Mouse (Mus musculus): ENCODE data around the gene Islr. TPM values are rescaled to one million over a fixed set of nuclear protein-coding genes. Genes with fewer than 3 reads are reported as not detected.

Islr gene
- total and polyA plus RNA-seq, 3 experiments, result not detected

DNA sequence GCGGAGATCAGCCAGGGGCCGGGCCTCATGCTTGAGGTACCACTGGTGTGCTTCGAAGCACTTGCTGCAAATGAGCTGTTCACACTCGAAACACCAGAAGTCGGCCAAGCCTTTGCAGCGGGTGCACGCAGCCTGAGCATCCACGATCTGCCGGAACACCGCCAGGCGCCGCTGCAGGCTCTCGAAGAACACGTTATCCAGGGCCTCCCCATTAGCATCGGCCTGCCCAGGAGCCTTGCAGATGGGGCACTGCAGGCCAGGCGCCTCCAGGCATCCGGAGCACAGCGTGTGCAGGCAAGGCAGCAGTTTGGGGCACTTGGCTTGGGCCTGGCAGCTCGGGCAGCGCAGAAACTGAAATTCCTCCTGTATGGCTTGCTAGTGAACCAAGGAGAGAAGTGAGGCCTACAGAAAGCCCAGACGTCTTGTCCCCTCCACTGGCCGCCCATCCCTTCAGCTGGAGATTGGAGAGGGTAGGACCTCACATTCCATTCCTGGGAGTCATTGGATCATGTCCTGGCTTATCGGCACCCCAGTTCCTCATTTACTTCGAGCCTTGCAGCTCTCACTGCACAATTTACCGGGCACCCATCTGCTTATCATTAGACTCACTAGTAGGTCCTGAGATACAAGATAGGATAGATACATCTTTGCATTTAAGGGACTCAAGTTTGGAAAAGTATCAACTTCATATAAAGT, 43.1 kb upstream of the Islr start (continued):
- peak; percentile 10 for TF ChIP-seq SIN3A (IDR thresholded peaks at IDR 0.05; ENCODE audit: low read length)
- peak; percentile 28 for TF ChIP-seq ZC3H11A (IDR thresholded peaks at IDR 0.05; ENCODE audit: low read depth, low read length)

- peak overlapping the region; percentile 82 for H3K27ac ChIP-seq (ENCODE audit: control insufficient read depth, low read depth, low read length)
- H3K4me3 ChIP-seq (ENCODE audit: control insufficient read depth in 1 of 2, insufficient read depth in 1 of 2, low read depth in 2 of 2, low read length in 2 of 2), result peak overlapping the region; percentile 14 to 81; a peak in 2 of 4 replicates
- peaks cover 0 to 49% of the 10 kb centered on the region in 2 experiments; a peak in 3 of 4 replicates for H3K36me3 ChIP-seq (ENCODE audit: control insufficient read depth in 1 of 2, insufficient read depth in 2 of 2, low read length in 2 of 2)
- H3K79me2 ChIP-seq (ENCODE audit: control insufficient read depth, insufficient read depth, low read length, poor library complexity), result peaks cover 48% of the 10 kb centered on the region
- peak overlapping the region; percentile 73; the same call in 1 of the 2 replicates for H3K9ac ChIP-seq (ENCODE audit: control insufficient read depth, low read depth, low read length, poor library complexity, severe bottlenecking)
- H3K4me1 ChIP-seq (ENCODE audit: control insufficient read depth in 1 of 2, insufficient read depth in 2 of 2, low read length in 2 of 2), result peaks cover 19 to 43% of the 10 kb centered on the region in 2 experiments
- H3K27me3 ChIP-seq (ENCODE audit: control insufficient read depth in 1 of 2, insufficient read depth in 2 of 2, low read length in 2 of 2), result no peaks in the 10 kb centered on the region
- DNase-seq (ENCODE audit: low read depth, low spot score), result peak; percentile 84
- no peaks in the 10 kb centered on the region for H3K9me3 ChIP-seq (replicated peaks; ENCODE audit: insufficient read depth, low read length)
- TF ChIP-seq USF2 (IDR thresholded peaks at IDR 0.05; ENCODE audit: borderline replicate concordance in 1 of 2, insufficient read depth in 1 of 2, low read depth in 1 of 2, low read length in 2 of 2), result no peak
- peak; percentile 76; the same call in 1 of the 2 replicates for TF ChIP-seq MYC (IDR thresholded peaks at IDR 0.05; ENCODE audit: low read depth, low read length)
- TF ChIP-seq EP300 (IDR thresholded peaks at IDR 0.05; ENCODE audit: low read depth in 1 of 2, low read length in 2 of 2), result peak; percentile 96 to 97
- TF ChIP-seq BHLHE40 (IDR thresholded peaks at IDR 0.05; ENCODE audit: borderline replicate concordance, low read depth, low read length), result 0 out of 2 replicates have a peak, but pooled peaks have one; percentile 7
- TF ChIP-seq CHD1 (IDR thresholded peaks at IDR 0.05; ENCODE audit: low read depth, low read length), result no peak
- no peak for TF ChIP-seq ZC3H11A (IDR thresholded peaks at IDR 0.05; ENCODE audit: low read depth, low read length)
- no peak for TF ChIP-seq CTCF (IDR thresholded peaks at IDR 0.05 in 2 of 3, conservative IDR thresholded peaks at IDR 0.05 in 1 of 3; ENCODE audit: control insufficient read depth in 1 of 3, insufficient read depth in 1 of 3, low read depth in 2 of 3, low read length in 3 of 3, poor library complexity in 1 of 3, severe bottlenecking in 1 of 3)
- TF ChIP-seq NELFE (IDR thresholded peaks at IDR 0.05; ENCODE audit: low read depth, low read length), result no peak
- no peak for TF ChIP-seq ZNF384 (IDR thresholded peaks at IDR 0.05; ENCODE audit: low read depth, low read length)
- no peak for TF ChIP-seq ZKSCAN1 (IDR thresholded peaks at IDR 0.05; ENCODE audit: low read depth, low read length)
- TF ChIP-seq SMC3 (IDR thresholded peaks at IDR 0.05; ENCODE audit: low read depth, low read length), result no peak
- TF ChIP-seq KAT2A (conservative IDR thresholded peaks at IDR 0.05; ENCODE audit: low read depth, low read length), result no peak
- peak; percentile 85 for TF ChIP-seq SIN3A (IDR thresholded peaks at IDR 0.05; ENCODE audit: low read length)
- peak; percentile 94 for TF ChIP-seq ETS1 (IDR thresholded peaks at IDR 0.05; ENCODE audit: low read depth, low read length)
- 0 out of 2 replicates have a peak, but pooled peaks have one; percentile 52 for TF ChIP-seq MAZ (IDR thresholded peaks at IDR 0.05; ENCODE audit: low read depth, low read length)
- no peak for TF ChIP-seq POLR2AphosphoS5 (IDR thresholded peaks at IDR 0.05; ENCODE audit: borderline replicate concordance, low read depth, low read length)
- TF ChIP-seq MYB (IDR thresholded peaks at IDR 0.05; ENCODE audit: low read depth, low read length), result no peak
- peak; percentile 90 for TF ChIP-seq TAL1 (IDR thresholded peaks at IDR 0.05; ENCODE audit: low read length)
- TF ChIP-seq CHD2 (IDR thresholded peaks at IDR 0.05; ENCODE audit: low read length), result no peak
- no peak for TF ChIP-seq UBTF (IDR thresholded peaks at IDR 0.05; ENCODE audit: borderline replicate concordance, insufficient read depth, low read depth, low read length)
- peak; percentile 70; the same call in 1 of the 2 replicates for TF ChIP-seq MAFK (IDR thresholded peaks at IDR 0.05; ENCODE audit: borderline replicate concordance, low read depth, low read length)
- no peak for TF ChIP-seq RAD21 (IDR thresholded peaks at IDR 0.05; ENCODE audit: low read depth, low read length)
- TF ChIP-seq MXI1 (IDR thresholded peaks at IDR 0.05; ENCODE audit: low read depth, low read length), result no peak
- TF ChIP-seq POLR2AphosphoS2 (IDR thresholded peaks at IDR 0.05; ENCODE audit: low read length), result no peak
- TF ChIP-seq ELF1 (IDR thresholded peaks at IDR 0.05; ENCODE audit: low read depth, low read length), result peak; percentile 55; the same call in 1 of the 2 replicates
- TF ChIP-seq NRF1 (IDR thresholded peaks at IDR 0.05; ENCODE audit: insufficient read depth, low read depth, low read length, poor library complexity, severe bottlenecking), result no peak
- 0 out of 2 replicates have a peak, but pooled peaks have one; percentile 53 for TF ChIP-seq TBP (IDR thresholded peaks at IDR 0.05; ENCODE audit: low read depth, low read length)
- no peak for TF ChIP-seq MEF2A (IDR thresholded peaks at IDR 0.05; ENCODE audit: extremely low read depth, insufficient replicate concordance, low read depth, low read length, poor library complexity, severe bottlenecking)
- peak; percentile 98 for TF ChIP-seq GATA1 (IDR thresholded peaks at IDR 0.05; ENCODE audit: low read depth, low read length)
- TF ChIP-seq JUND (IDR thresholded peaks at IDR 0.05; ENCODE audit: low read depth, low read length), result no peak
- TF ChIP-seq TCF12 (IDR thresholded peaks at IDR 0.05; ENCODE audit: low read depth, low read length), result peak; percentile 97
- TF ChIP-seq HCFC1 (IDR thresholded peaks at IDR 0.05; ENCODE audit: low read depth, low read length), result peak; percentile 23; the same call in 1 of the 2 replicates
These were observed 42.0 kb upstream of the Islr start for GRCm38 (mm10) chr9:58246083-58246591.

Measured in MEL (cell line).